Mouse (Mus musculus) T-cell, adult 2 months (primary cell): ENCODE data around the gene Tbxa2r.

Experiments
- DNase-seq: peaks from one replicate; pipeline ENCODE4 v3.0.0; 2022; ENCODE audit warnings: low spot score

Tbxa2r gene

GRCm38 (mm10) chr10:81320550-81321347 lies 7.8 kb upstream of the Tbxa2r start, which contains the start of gene Cactin:
Gene Cactin (plus strand): TSS chr10:81321103.
- DNase-seq: peak; percentile 100

- DNase-seq: no peak
Observed at GRCm38 (mm10) chr10:81321436-81321835, 7.1 kb upstream of the Tbxa2r start.

- no peak for DNase-seq
Observed at GRCm38 (mm10) chr10:81322444-81322843, 6.1 kb upstream of the Tbxa2r start.

GRCm38 (mm10) chr10:81323141-81323775 lies 5.3 kb upstream of the Tbxa2r start:
- no peak for DNase-seq

- DNase-seq: no peak
Observed at GRCm38 (mm10) chr10:81323791-81324530, 4.6 kb upstream of the Tbxa2r start.

- DNase-seq: no peak
Observed at GRCm38 (mm10) chr10:81325176-81325575, 3.4 kb upstream of the Tbxa2r start.

GRCm38 (mm10) chr10:81325781-81326180 lies 2.8 kb upstream of the Tbxa2r start:
- DNase-seq: no peak

- no peak for DNase-seq
Observed at GRCm38 (mm10) chr10:81326858-81327257, 1.7 kb upstream of the Tbxa2r start.

GRCm38 (mm10) chr10:81327959-81328358 lies 572 bp upstream of the Tbxa2r start:
- no peak for DNase-seq

- peak; percentile 79 for DNase-seq
Observed at GRCm38 (mm10) chr10:81329194-81329975, 854 bp downstream of the Tbxa2r start.

GRCm38 (mm10) chr10:81330007-81330406 lies 1.5 kb downstream of the Tbxa2r start:
- DNase-seq: no peak

GRCm38 (mm10) chr10:81332277-81332676 lies 3.7 kb downstream of the Tbxa2r start:
- DNase-seq: no peak

GRCm38 (mm10) chr10:81334324-81334723 lies 5.8 kb downstream of the Tbxa2r start:
- DNase-seq: no peak

- no peak for DNase-seq
Observed at GRCm38 (mm10) chr10:81335393-81336340, 7.1 kb downstream of the Tbxa2r start.

- DNase-seq: no peak
Observed at GRCm38 (mm10) chr10:81336558-81336957, 8.0 kb downstream of the Tbxa2r start.

- DNase-seq: no peak
Observed at GRCm38 (mm10) chr10:81340551-81341332, 12.2 kb downstream of the Tbxa2r start.

- DNase-seq: peak; percentile 70
Observed at GRCm38 (mm10) chr10:81341333-81341949, 12.9 kb downstream of the Tbxa2r start.

- DNase-seq: no peak
Observed at GRCm38 (mm10) chr10:81342686-81343505, 14.4 kb downstream of the Tbxa2r start, which contains the start of gene Gipc3. Gene Gipc3 (minus strand): TSS chr10:81343266.
